Mouse (Mus musculus) hematopoietic stem cell, adult 5-6 weeks (primary cell): ENCODE measurements at regions not wholly inside any gene's neighbourhood (a gene's known extent, or its start where the extent isn't known, plus 50 kb on each side); places are given as distances from the start of the nearest gene placed in this dataset.

Experiments used
- ATAC-seq, 2 experiments: fragments of 125-278 bp in 1 of 2; replicated peaks in 1 of 2; 2 replicates each; pipeline ENCODE4 v1.8.0; 2016 to 2017; ENCODE audit warnings: inconsistent platforms in 2 of 2, mild to moderate bottlenecking in 2 of 2, moderate number of reproducible peaks in 2 of 2, low read depth in 1 of 2, moderate TSS enrichment in 1 of 2; ENCODE audit not compliant: low FRiP score in 2 of 2, poor library complexity in 2 of 2, severe bottlenecking in 2 of 2, insufficient read depth in 1 of 2, low TSS enrichment in 1 of 2

DNA sequence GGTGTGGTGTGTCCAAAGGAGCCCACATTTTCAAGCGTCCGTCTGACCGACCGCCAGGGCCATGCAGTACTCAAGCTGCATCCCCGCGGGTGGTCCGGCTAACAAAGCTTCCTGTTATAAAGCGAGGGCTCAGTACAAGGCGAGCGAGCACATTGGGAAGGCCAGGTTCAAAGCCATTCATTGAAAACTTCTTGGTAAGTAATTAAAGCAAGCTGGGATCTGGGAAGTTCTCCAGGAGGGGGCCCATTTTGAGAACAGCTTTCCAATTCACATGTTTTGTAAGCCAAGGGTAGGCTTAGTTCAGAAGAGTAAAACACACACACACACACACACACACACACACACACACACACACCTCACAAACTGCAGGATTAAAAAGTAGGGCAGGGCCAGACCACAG, 57.3 kb upstream of the Prep start:
- no peak for ATAC-seq

DNA sequence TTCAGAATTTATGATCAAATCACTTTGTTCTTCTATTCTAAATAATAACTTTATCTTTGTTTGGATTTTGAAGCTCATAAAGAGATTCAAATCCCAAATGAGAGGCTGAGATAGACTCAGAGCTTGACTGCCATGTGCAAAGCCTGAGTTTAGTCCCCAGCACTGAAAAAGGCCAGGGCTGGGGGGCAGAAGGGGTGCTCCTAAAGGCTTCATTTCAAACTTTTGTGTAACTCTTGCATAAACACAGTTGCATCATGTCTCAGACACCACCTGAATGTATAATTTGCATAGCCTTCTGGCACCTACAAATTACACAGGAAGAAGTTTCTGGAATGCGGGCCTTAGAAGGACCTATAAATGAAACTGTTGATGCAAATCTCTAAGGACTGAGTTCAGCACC, 57.8 kb upstream of the Prep start:
- no peak for ATAC-seq

DNA sequence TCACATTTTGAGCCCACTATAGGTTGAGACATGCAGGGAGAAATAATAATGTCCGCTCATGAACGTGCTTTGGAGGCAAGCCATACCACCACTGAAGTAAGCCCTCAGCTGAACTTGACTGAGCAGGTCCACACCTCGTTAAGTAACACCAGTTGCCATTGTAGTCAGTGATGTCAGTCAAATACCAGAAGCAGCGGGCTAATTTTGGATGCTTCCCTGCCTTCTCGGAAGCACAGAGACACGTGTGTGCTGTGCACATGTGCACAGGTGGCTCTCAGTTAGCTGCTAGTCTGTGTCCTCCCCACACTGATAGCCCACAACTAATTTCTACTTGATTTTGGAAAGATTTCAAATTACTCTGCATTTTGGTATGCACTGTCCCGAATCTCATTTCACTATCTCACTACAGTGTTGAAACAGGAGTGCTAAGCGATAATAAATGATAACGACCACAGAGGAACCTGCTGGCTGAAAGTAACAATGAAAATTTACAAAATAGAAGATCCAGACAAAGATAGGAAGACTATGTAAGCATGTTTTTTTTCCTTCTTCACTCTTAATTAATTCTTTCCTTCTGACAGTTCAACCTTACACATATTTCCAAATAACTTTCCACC, 62.9 kb upstream of the Prep start:
- ATAC-seq = no peak

DNA sequence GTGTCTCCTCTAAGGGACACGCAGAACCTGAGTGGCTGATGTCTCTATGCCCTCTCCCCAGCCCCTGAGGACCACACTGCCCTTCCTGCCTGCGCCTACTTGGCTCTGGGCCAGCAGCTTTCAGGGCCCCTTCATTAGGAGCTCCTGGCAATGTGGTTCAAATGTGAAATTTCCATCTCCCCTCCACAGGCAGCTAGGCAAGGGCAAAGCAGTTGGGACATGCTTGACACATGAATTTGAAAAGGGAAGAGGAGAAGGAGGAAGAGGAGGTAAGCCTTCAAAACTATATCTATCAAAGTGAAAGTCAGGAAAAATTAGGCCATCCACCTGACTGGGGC, 63.7 kb upstream of the Prep start:
- ATAC-seq = peak; percentile 34 to 44; a peak in 3 of 4 replicates

DNA sequence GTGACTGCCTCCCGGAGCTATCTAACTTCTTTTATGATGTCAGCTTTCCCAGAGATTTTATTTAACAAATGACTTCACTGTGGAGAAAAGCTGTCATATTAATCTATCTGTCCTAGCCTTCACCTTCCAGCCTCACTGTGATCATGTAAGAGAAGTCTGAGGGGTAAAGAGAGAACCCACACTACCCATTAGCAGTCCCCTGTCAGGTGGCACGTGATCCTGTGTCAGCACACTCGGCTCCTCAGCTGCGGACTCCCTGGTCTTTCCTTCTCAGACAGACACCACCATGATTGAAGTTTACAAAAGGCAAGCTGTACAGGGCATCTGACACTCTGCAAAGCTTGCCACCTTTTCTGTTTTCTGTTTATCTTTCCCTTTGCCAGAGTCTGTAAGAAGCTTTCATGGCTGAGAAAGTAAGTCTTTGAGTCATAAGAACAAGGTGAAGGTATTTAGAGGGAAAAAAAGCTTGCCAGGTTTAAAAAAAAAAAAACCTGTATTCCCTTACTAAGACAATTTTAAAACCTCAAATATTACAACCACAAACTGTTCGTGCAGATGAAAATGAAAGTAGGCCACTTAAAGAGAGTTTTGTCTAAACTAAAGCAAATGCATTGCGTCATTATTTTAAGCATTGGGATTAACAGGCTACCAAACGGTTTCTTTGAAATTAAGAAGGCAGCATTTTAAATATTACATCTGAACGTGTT, 64.2 kb upstream of the Prep start:
- peak; percentile 28 to 50 for ATAC-seq

DNA sequence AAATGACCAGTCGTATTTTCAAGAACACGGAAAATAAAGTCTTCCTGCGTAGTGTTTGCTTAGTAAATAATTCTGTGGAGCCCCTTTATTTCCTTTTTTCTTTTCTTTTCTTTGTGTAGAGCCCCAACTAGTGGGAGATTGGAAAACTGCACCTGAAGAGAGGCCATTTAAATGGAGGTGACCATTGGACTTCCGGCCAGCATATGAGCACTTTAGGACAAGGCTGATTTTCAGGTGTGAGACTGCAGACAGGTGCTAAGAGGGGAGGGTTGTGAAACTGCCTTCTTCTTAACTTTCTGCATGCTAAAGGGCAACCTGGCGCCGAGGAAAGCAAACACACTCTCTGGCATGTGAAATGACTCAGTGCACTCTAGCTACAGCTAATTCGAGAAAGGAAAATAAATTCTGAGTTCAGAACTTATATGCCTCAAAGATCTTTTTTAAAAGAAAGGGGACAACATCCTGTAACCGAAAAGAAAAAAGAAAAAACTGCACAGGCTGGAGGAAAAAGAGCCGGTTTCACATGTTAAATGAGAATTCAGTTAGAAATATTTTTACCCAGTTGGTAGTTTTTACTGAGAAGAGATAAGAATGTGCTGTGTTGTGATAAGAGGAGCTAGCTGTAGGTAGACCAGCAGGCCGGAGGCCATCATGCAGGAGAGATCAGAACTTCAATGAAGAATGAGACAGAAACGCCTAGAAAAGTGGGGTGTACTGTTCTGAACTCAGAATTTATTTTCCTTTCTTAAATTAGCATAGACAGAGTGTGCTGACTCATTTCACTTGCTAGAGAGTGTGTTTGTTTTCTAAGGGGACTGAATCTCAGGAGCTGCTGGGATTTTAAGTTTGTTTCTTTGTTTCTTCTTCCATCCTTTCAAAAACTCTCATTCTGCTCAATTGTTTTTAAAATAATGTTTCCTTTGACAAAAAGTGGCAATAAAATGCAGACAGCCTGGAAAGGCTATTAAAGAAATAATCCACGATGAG, 65.8 kb upstream of the Prep start:
- ATAC-seq = peak in 1 of 2 experiments; percentile 63; a peak in 2 of 4 replicates

DNA sequence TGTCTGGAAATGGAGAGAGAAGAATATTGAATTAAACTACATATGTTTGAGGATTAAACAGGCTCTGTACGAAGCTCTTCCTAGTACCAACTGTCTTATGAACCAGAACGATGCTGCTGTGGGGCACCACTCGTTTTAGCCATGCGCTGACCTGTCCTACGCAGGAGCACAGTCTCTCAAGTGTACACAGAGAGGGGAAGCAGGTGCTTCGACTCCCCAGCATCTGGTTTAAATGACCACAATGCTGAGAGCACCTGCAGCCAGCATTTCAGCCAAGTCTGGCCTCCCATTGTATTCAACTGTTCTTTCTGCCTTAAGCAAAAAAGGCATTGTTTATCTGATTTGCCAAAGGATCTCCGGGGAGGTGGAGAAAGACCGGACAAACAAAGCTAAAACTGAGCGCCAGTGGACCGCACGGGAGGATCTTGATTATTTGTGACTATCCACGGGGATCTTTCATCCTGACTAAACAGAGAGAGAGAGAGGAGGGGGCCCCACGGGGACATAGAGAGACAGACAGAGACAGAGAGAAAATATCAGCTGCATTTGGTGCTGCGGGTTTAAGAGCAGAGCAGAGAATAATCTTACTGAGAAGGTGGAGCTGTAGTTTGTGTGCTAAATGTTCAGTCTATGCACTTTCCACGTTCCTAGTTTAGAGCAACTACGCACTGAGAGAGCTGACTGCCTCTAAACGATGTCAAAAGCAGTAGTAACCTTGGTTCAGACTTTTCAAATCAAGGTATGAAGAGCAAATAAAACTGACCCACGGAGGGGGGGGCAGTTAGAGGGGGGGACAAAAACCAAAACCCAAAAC, 66.8 kb upstream of the Prep start:
- no peak for ATAC-seq

DNA sequence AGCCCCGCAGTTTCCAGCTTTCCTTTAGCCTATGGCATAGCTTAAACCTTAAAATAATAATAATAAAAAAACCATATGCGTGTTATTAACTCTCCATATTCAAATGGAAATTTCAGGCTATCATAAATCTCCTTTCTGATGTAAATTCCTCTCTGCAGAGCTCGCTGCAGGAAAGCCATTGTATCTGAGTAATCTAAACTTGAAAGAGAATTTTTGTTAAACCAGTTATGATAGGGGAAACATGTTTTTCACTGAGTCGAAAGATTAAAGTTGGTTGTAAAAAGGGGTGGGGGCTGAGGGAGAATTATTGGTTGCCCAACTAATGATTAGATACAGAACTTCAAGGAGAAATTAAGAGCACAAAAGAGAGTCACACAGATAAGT, 69.1 kb upstream of the Prep start:
- no peak for ATAC-seq

DNA sequence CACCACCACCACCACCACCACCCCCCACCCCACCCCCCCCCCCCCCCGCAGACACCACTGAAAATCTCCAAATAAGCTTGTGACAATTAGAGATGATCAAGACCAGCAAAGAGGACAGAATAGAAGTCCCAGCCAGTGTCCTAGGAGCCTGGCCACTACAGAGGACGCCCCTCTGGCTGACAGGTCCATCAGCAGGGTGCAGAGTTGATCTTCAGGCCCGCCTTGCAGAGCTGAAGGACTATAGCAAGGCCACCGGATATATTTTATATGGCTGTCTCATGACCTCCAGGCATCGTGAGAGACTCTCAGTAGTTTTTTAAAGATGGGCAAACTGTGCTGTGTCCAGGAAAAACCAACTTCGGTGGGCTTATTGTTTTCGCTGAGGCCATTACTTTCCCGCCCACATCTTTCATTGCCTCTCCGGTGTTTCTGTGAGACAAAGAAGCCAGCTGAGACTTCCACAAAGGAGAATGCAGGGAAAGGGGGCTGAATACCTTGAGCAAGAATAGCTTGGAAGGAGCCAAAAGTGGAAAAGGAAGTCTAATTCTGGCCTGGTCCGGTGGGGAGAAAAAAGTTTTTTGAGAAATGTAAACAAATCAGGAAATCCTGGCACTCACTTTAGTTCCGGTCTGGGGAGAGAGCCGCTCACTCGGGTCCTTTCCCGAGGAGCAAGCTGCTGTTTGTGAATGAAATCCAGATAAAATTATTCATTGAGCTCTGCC, 69.7 kb upstream of the Prep start:
- no peak for ATAC-seq

DNA sequence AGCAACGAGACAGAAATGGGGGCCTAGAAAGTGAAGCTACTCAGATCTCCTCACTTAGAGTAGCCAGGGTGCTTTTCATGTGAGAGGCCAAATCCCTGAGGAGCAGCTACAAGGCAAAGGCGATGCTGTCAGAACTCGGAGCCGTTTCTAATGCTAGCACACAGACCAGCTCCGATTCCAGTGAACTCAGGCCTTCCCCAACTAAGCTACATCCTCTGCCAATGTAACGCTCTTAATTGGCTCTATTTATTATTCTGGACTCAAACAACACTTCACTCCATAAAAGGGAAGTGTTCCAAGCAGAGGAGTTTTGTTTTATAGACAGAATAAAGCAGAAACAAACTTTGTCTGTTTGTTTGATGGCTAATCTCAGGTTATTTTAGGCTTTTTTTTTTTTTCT, 71.2 kb upstream of the Prep start:
- no peak for ATAC-seq

DNA sequence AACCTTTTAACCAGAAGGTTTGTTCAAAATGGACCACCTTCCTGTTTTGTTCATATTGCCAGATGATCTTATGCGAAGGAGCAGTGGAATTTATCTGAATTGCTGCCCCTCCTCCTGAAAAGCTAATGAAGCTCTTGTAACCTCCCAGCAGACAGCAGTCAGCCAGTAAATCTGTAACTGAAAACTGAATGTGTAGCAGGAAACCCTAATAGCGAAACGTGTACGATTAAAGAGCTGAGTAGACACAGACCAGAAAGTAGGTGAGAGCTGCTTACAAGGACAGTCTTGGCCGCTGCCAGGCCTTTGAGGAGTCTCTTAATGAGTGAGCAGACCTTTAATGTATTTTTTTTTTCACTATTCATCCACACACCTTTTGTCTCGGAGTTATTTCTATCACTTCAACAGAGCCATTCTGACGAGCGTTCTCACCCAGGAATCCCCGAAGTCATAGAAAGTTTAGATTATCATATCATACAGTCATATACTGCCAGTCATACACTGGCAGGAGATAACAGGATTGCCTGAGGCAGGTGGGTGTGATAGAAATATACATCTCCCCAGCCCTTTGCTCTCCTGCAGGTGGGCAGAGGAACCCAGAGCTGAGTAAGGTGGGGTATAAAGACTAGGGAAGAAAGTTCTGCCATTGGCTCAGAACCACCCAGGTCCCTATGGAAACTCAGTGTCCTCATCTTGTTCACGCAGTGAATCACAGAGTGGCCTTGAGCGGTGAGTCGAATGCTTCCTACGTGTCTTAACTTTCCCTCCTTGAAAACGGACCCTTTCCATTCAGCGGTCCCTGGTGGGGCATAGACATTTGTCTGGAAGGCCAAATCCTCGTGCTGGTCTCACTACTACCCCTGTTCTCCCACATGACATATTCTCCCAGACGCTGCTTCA, 72.4 kb upstream of the Prep start:
- ATAC-seq = no peak

DNA sequence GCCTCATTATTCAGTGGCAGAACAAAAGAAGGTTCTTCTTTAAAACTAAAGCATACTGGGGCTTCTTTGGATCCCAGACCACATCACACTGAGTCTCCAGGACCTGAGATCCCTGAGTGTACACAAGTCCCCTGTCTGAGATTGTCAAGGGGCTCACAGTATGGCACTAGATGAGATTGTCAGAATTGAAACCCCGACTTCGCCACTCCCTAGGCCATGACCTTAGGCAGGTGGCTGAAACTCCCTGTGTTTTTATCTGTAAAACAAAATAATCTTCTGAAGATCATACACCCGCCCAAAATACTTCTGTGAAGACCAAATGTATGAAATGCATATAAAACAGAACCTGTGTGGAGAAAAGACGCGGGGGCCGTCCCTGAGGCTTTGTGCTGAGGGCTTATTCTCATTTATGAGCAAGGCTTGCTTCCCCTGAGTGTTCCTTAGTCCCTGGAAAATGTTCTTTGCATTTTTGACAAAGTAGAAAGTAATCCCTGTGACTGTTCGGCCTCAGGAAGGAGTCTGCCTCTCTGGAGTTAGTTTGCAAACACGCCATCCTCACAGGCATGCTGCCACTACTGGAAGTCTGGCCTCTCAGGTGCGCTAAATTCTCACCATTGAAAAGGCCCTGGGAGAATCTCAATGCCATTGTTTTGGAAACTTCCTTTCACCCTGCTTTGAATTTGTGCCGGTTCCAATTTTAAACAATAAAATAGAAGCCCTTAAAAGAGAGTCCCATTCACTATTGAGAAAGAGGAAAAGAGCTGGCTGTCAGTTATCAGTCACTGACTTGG, 73.3 kb upstream of the Prep start:
- no peak for ATAC-seq

DNA sequence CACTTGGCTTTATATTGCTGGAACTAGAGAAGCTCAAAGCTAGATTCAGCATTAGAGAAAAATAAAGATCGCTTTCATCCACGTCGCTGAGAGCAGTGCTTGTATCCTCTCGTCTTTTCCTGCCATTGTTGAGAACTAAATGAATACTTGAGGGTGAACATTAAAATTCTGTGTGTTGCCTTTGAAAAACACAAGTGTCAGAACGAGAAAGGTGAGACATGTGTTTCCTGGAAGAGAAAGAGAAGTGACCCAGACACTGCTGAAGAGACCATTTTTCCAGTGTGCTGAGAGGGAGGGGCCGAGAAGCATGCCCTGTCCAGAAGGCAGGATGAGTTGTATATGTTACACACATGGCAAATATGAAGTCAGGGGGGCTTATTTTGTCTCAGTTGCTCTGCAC, 77.5 kb upstream of the Prep start:
- no peak for ATAC-seq

DNA sequence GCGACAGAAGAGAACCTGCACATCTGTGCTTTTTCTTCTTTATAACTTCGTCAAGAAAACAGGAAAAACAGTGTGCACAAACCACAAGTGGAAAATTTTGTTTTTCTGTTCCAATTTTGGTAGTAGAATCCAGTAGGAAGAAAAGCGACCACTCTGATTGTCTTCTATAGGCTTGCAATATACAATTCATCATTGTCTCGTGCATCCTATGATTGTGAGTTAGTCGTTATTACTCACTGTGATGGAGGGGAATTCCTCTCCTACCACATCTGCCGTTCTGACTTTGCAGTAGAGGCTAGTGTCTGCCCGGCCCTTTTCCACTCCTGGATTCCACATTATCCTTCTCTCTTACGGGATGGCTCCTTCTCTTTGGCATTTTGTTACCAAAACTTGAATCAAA, 78.2 kb upstream of the Prep start:
- no peak for ATAC-seq

DNA sequence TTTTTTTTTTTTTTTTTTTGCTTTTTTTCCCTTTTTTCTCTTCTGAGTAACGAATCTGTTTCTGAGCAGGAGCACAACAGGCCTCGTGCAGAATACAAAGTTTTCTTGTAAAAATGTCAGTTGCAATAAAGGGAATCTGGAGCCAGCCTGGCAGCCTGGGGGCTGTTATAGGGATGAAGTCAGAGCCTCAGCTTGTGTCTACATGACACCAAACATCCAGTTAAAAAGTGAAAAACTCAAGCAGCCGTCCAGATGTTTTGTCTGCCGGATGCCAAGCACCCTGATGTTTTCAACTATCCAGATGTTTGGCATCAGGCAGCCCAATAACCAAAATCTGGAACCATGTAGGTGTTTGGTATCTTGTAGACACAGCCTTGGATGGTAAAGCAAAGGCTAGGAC, 79.4 kb upstream of the Prep start:
- no peak for ATAC-seq
